Mouse (Mus musculus) ES-E14 (cell line): ENCODE data around the gene A730061H03Rik.

ENCODE experiments used
- CHD2 ChIP-seq: IDR thresholded peaks from 2 replicates; pipeline ENCODE4 v1.6.1; 2014; ENCODE audit warnings: mild to moderate bottlenecking, low read depth, low read length, inconsistent platforms
- HCFC1 ChIP-seq: IDR thresholded peaks from 2 replicates; pipeline ENCODE4 v1.6.1; 2012; ENCODE audit warnings: low read length, inconsistent platforms, borderline replicate concordance; ENCODE audit not compliant: insufficient read depth
- MAFK ChIP-seq: IDR thresholded peaks from 2 replicates; pipeline ENCODE4 v1.6.1; 2014; ENCODE audit warnings: mild to moderate bottlenecking, low read depth, low read length, inconsistent platforms; ENCODE audit not compliant: insufficient read depth
- ZC3H11A ChIP-seq: IDR thresholded peaks from 2 replicates; pipeline ENCODE4 v1.6.1; 2012; ENCODE audit warnings: low read depth, mild to moderate bottlenecking, inconsistent platforms, low read length, borderline replicate concordance
- ZNF384 ChIP-seq: IDR thresholded peaks from 2 replicates; pipeline ENCODE4 v1.6.1; 2012; ENCODE audit warnings: low read depth, low read length, inconsistent platforms

DNA sequence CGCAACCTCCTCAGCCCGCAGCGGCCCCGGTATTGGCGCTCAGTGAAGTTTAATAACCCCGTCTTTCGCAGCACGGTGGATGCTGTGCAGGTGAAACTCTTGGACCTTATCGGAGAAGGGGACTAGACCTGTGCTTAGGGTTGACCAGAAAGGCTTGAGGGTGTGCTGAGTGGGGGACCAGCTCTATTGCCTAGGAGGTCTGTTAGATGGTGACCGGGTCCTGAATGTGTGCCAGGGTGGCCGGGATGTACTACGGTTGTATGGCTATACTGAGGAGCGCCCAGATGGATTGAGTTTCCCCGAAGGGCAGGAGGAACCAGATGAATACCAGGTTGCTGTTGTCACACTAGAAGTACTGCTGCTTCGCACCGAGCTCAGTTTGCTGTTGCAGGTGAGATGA lies 32.0 kb upstream of the A730061H03Rik start:
- TF ChIP-seq ZC3H11A (no peak), CHD2 (no peak), ZNF384 (no peak), HCFC1 (no peak), MAFK (no peak)
